Mouse (Mus musculus): ENCODE data around the gene Fam111a.

DNA sequence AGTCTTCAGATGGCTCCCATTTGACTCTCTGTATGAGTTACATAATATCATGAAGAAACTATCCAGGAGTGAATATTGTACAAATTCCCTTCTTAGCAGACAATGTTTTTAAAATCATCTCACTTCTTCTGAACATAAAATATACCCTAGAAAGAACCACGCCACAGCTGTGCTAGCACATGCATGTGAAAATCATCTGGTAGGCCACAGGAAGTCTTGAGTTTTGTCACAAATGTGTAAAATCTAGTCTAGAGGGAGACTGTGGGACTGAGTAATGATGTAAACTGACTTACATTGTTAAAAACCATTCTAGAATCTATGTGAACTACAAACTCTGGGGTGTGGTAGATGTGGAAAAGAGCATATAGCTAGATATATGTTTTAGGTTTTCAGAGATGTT lies 26.1 kb downstream of the Fam111a start:
- no peak for TF ChIP-seq CTCF (IDR thresholded peaks at IDR 0.05; ENCODE audit: insufficient read depth, low read depth, low read length)
- TF ChIP-seq POLR2A (IDR thresholded peaks at IDR 0.05; ENCODE audit: insufficient read depth, low read depth, low read length): no peak

Measured in olfactory bulb, adult 2 months (tissue).